Mouse (Mus musculus): ENCODE results near the gene Tmbim6.
"Not testable (repeated sequence)": the region's sequence is repeated elsewhere in the genome, so short reads cannot be mapped to it uniquely, and the experiment has no call there.

Tmbim6 gene

GRCm38 (mm10) chr15:99384071-99384470, 8.6 kb upstream of the Tmbim6 start:
- no peak for DNase-seq (ENCODE audit: low read depth, low spot score)

GRCm38 (mm10) chr15:99386110-99386509, 6.6 kb upstream of the Tmbim6 start:
- DNase-seq (ENCODE audit: low read depth, low spot score), result not testable (repeated sequence)

GRCm38 (mm10) chr15:99386796-99387195, 5.9 kb upstream of the Tmbim6 start:
- no peak for DNase-seq (ENCODE audit: low read depth, low spot score)

GRCm38 (mm10) chr15:99387976-99388375, 4.7 kb upstream of the Tmbim6 start:
- DNase-seq (ENCODE audit: low read depth, low spot score), result no peak

- no peak for DNase-seq (ENCODE audit: low read depth, low spot score)
Measured at GRCm38 (mm10) chr15:99390472-99391401, 1.9 kb upstream of the Tmbim6 start.

- DNase-seq (ENCODE audit: low read depth, low spot score), result no peak
Measured at GRCm38 (mm10) chr15:99391975-99392374, 707 bp upstream of the Tmbim6 start.

GRCm38 (mm10) chr15:99393386-99394252, 937 bp downstream of the Tmbim6 start:
- DNase-seq (ENCODE audit: low read depth, low spot score), result no peak

- DNase-seq (ENCODE audit: low read depth, low spot score), result no peak
Measured at GRCm38 (mm10) chr15:99396462-99396861, 3.8 kb downstream of the Tmbim6 start.

GRCm38 (mm10) chr15:99396875-99397274, 4.2 kb downstream of the Tmbim6 start:
- no peak for DNase-seq (ENCODE audit: low read depth, low spot score)

- DNase-seq (ENCODE audit: low read depth, low spot score), result no peak
Measured at GRCm38 (mm10) chr15:99397622-99398021, 4.9 kb downstream of the Tmbim6 start.

GRCm38 (mm10) chr15:99399503-99400245, 7.0 kb downstream of the Tmbim6 start:
- no peak for DNase-seq (ENCODE audit: low read depth, low spot score)

GRCm38 (mm10) chr15:99400602-99401001, 7.9 kb downstream of the Tmbim6 start:
- no peak for DNase-seq (ENCODE audit: low read depth, low spot score)

- DNase-seq (ENCODE audit: low read depth, low spot score), result no peak
Measured at GRCm38 (mm10) chr15:99403159-99403889, 10.6 kb downstream of the Tmbim6 start.

- no peak for DNase-seq (ENCODE audit: low read depth, low spot score)
Measured at GRCm38 (mm10) chr15:99405150-99405549, 12.5 kb downstream of the Tmbim6 start.

- no peak for DNase-seq (ENCODE audit: low read depth, low spot score)
Measured at GRCm38 (mm10) chr15:99406986-99407570, 14.4 kb downstream of the Tmbim6 start.

GRCm38 (mm10) chr15:99408845-99409244, 16.2 kb downstream of the Tmbim6 start:
- no peak for DNase-seq (ENCODE audit: low read depth, low spot score)

GRCm38 (mm10) chr15:99411747-99412146, 19.1 kb downstream of the Tmbim6 start:
- DNase-seq (ENCODE audit: low read depth, low spot score), result no peak

- DNase-seq (ENCODE audit: low read depth, low spot score), result no peak
Measured at GRCm38 (mm10) chr15:99415793-99416192, 23.1 kb downstream of the Tmbim6 start.

GRCm38 (mm10) chr15:99416348-99416882, 23.7 kb downstream of the Tmbim6 start:
- peak; percentile 72 for DNase-seq (ENCODE audit: low read depth, low spot score)

- DNase-seq (ENCODE audit: low read depth, low spot score), result no peak
Measured at GRCm38 (mm10) chr15:99416957-99417356, 24.3 kb downstream of the Tmbim6 start.
